Mouse (Mus musculus) megakaryocyte, embryonic 14.5 days (primary cell): Measurements from ENCODE around the gene B4galt5. TPM values are rescaled to one million over a fixed set of nuclear protein-coding genes. Genes with fewer than 3 reads are reported as not detected.

ENCODE experiments used
- H3K27me3 ChIP-seq: replicated peaks from 2 replicates; pipeline ENCODE3; 2012; ENCODE audit warnings: inconsistent platforms
- H3K36me3 ChIP-seq: replicated peaks from 2 replicates; pipeline ENCODE3; 2012; ENCODE audit warnings: low read length, inconsistent platforms, mixed read lengths
- H3K4me1 ChIP-seq: 2 replicates; pipeline ENCODE4 v1.6.1; 2012; ENCODE audit warnings: inconsistent platforms
- H3K4me3 ChIP-seq: replicated peaks from 2 replicates; pipeline ENCODE3; 2012; ENCODE audit warnings: moderate library complexity, mild to moderate bottlenecking, inconsistent platforms
- H3K9me3 ChIP-seq: 2 replicates; pipeline ENCODE4 v1.6.1; 2012; ENCODE audit warnings: inconsistent platforms
- FLI1 ChIP-seq: IDR thresholded peaks from 2 replicates; pipeline ENCODE4 v1.6.1; 2012; ENCODE audit warnings: low read length, inconsistent platforms, mixed read lengths
- GATA1 ChIP-seq: IDR thresholded peaks from 3 replicates; pipeline ENCODE4 v1.6.1; 2012; ENCODE audit warnings: mixed read lengths, low read length, inconsistent platforms, borderline replicate concordance
- polyA plus RNA-seq: library from polyadenylated mRNA; stranded (reverse); fragments of >175 nt; gene quantifications from 2 replicates; pipeline ENCODE4 v1.2.3, GENCODE M21; 2012; ENCODE audit warnings: low replicate concordance; ENCODE audit not compliant: insufficient read depth

The B4galt5 gene
- polyA plus RNA-seq, 1 experiment, result 3.7 TPM

DNA sequence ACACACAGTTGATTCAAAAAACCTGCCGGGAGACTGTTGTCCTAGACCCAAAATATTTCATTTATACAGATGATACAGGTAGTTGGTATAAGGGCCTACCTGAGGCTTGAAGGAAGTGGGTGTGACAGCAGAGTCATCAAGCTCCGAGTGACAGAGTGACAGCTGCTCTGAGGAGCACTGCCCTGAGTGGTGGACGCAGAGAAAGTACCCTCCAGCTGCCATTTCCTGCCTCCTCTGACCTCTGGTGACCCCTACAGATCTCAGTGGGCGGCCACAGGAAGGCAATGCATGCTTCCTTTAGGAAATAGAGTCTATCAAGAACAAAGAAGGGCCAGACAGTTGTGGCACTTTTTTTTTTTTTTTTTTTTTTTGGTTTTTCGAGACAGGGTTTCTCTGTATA, 83.2 kb downstream of the B4galt5 start:
- Histone ChIP-seq H3K9me3 (peaks cover 13% of the 10 kb centered on the region), H3K36me3 (no peaks in the 10 kb centered on the region), H3K4me1 (0 out of 2 replicates have a peak, but pooled peaks cover 6% of the 10 kb centered on the region), H3K4me3 (no peak overlapping the region), H3K27me3 (peaks cover 23% of the 10 kb centered on the region)
- no peak for TF ChIP-seq FLI1
- no peak for TF ChIP-seq GATA1

DNA sequence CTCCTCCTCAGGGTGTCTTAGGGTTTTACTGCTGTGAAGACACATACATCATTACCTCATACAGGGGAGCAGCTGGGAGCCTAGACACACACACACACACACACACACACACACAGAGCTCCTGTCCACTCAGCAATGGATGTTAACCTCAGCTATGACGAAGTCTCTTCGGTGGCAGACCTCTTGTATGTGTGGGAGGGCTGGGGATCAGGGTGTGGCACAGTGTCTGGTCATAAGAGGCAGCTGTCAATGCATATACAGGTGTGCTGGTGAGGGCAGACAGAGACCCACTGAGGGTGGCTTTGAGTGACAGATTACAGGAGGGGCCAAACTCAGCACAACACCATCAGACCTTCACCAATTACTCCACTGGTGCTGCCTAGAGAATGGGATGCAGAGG, 84.0 kb downstream of the B4galt5 start:
- peaks cover 26% of the 10 kb centered on the region for H3K27me3 ChIP-seq
- H3K4me1 ChIP-seq, result 0 out of 2 replicates have a peak, but pooled peaks cover 6% of the 10 kb centered on the region
- peaks cover 12% of the 10 kb centered on the region for H3K9me3 ChIP-seq
- TF ChIP-seq GATA1, result no peak
- TF ChIP-seq FLI1, result no peak
- no peak overlapping the region for H3K4me3 ChIP-seq
- H3K36me3 ChIP-seq, result no peaks in the 10 kb centered on the region

DNA sequence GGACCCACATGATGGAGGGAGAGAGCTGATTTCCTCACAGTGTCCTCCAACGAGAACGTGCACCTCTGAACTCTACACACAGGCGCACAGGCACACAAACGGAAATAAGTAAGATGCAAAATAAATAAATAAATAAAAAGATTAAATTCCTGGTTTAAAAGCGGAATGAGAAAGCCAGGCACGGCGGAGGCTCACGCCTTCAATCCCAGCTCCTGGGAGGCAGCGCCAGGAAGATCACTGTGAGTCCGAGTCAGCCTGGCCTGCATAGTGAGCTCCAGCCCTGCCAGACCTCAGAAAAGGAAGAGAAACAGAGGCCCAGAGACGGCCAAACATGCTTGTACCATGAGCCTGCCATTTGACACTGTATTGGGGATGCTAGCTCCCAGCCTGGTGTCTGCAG, 85.1 kb downstream of the B4galt5 start:
- Histone ChIP-seq H3K4me3 (no peak overlapping the region), H3K27me3 (peaks cover 26% of the 10 kb centered on the region), H3K9me3 (peaks cover 8% of the 10 kb centered on the region), H3K4me1 (0 out of 2 replicates have a peak, but pooled peaks cover 6% of the 10 kb centered on the region), H3K36me3 (no peaks in the 10 kb centered on the region)
- no peak for TF ChIP-seq GATA1
- no peak for TF ChIP-seq FLI1

DNA sequence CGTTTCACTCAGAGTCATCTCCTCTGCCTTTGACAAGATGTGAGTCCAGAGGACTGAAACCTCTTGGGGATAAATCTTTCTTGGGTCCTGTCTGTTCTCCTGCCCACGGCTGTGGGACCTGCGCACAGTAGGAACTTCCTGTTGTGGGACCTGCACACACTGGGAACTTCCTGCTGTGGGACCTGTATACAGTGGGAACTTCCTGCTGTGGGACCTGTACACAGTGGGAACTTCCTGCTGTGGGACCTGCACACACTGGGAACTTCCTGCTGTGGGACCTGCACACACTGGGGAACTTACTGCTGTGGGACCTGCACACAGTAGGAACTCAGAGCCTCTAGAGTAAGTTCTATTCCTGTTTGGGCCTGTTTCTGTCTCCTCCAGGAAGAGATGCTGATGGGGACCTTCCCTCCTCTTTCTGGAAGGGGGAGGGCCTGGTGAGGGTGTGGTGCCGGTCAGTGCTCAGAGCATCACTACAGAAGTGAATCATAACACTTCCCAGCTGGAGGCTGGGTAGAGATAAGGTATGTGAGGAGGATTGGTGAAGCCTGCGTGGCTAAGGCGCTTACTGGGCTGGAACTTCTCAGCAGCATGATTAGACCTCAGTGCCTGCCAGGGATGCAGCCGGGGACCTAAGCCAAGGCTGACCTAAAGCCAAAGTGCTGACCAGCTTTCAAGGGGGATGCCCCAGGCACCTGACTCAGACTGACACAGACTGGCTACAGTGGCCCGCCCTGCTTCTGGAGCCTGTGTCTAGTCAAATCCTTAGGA, 85.8 kb downstream of the B4galt5 start:
- Histone ChIP-seq H3K36me3 (no peaks in the 10 kb centered on the region), H3K27me3 (peaks cover 21% of the 10 kb centered on the region), H3K4me1 (0 out of 2 replicates have a peak, but pooled peaks cover 6% of the 10 kb centered on the region), H3K9me3 (peaks cover 8% of the 10 kb centered on the region), H3K4me3 (no peak overlapping the region)
- TF ChIP-seq FLI1 (no peak), GATA1 (no peak)

DNA sequence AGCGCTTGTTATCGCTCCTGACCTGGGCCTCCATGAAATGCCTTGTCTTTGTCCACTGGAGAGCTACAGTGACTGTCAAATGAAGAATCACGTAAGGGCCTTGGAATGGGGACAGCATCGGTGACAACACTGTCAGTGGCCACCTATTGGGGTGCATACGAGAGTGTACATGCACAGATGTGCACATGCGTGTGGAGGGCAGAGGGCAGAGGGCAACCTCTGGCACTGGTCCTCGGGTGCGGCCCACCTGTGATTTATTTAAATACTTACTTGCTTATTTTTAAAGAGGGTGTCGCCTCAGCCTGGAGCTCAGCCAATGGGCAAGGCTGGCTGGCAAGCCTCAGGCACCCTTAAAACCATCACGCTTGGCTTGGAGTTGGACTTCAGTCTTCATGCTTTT, 86.5 kb downstream of the B4galt5 start:
- Histone ChIP-seq H3K9me3 (peaks cover 8% of the 10 kb centered on the region), H3K4me3 (no peak overlapping the region), H3K27me3 (peaks cover 19% of the 10 kb centered on the region), H3K4me1 (0 out of 2 replicates have a peak, but pooled peaks cover 6% of the 10 kb centered on the region), H3K36me3 (no peaks in the 10 kb centered on the region)
- TF ChIP-seq GATA1, result no peak
- no peak for TF ChIP-seq FLI1

DNA sequence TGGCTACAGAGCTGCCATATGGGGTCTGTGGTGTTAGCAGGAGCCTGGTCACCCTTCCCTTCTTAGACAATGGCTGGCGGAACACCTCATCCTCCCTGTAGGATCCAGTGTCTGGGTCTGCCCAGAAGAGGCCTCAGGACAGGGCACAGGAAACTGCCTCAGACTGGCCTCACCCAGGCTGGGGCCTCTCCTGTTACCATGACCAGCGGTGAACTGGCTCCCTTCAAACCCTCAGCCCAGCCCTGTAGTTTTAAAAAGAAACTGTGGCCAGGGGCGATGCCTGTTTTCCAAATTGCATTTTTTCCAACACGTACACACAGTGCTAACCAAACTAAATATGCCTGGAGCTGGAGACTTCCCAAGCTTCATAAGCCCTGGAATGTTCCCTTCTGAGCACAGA, 87.9 kb downstream of the B4galt5 start:
- H3K9me3 ChIP-seq, result peaks cover 8% of the 10 kb centered on the region
- no peaks in the 10 kb centered on the region for H3K36me3 ChIP-seq
- no peak for TF ChIP-seq FLI1
- TF ChIP-seq GATA1, result no peak
- peaks cover 19% of the 10 kb centered on the region for H3K27me3 ChIP-seq
- H3K4me1 ChIP-seq, result peaks cover 11% of the 10 kb centered on the region; the same call in 1 of the 2 replicates
- no peak overlapping the region for H3K4me3 ChIP-seq

DNA sequence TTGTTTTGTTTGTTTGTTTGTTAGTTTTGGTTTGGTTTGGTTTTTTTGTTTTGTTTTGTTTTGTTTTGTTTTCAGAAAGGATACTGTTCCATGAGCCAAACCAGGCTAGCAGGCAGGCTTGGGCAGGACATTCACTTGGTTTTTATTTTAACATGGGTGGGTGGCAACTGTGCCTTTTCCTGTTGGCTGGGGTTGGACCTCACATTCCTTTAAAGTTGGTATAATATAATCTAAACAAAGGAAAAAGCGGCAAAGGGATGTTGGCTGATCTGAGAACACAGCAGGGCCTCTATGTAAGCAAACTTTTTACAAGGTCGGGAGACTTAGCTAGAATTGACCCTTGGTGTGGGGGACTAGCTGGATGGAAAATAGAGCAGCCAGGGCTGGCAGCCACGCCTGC, 91.2 kb downstream of the B4galt5 start:
- H3K4me3 ChIP-seq, result no peak overlapping the region
- TF ChIP-seq FLI1 (no peak), GATA1 (no peak)
- H3K27me3 ChIP-seq, result peaks cover 18% of the 10 kb centered on the region
- peaks cover 4% of the 10 kb centered on the region for H3K9me3 ChIP-seq
- H3K36me3 ChIP-seq, result no peaks in the 10 kb centered on the region
- H3K4me1 ChIP-seq, result peaks cover 13% of the 10 kb centered on the region

DNA sequence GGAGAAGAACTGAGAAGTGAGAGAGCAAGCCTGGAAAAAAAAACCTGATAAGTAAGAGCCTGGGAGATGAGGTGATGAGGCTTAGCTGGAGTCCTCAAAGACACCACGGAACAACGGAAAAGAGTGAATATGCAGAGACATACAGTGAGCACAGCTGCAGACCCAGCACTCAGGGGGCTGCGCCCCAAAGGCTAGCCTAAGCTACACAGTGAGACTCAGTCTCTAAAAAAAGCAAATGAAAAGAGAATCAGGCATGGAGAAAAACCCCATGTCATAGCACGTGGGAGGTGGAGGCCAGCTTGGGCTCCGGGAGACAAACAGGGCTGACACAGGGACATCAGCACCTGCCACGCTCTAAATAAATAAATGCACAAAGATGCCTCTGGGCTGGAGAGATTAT, 94.2 kb downstream of the B4galt5 start:
- H3K4me3 ChIP-seq, result no peak overlapping the region
- no peaks in the 10 kb centered on the region for H3K36me3 ChIP-seq
- TF ChIP-seq GATA1 (no peak), FLI1 (no peak)
- peaks cover 9% of the 10 kb centered on the region for H3K4me1 ChIP-seq
- H3K27me3 ChIP-seq, result peaks cover 34% of the 10 kb centered on the region
- H3K9me3 ChIP-seq, result peaks cover 4% of the 10 kb centered on the region

DNA sequence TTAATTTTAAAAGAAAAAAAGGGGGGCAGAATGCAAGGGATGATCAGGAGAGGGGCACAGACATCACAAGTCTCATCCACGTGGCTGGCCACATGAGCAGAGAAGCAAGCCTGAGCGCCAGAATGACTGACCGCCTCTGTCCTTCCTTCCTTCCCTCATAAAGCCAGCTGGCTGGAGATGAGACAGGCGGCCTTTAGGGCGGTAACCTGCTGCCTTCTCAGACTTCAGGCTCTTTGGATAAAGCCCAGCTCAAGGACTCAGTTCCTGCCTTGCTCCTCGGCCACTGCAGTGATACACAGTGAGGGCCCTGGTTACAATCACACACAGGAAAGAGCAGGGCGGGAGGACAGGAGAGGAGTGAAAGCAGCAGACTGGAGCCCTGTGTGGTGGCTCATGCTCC, 94.8 kb downstream of the B4galt5 start:
- TF ChIP-seq FLI1 (no peak), GATA1 (no peak)
- H3K9me3 ChIP-seq, result peaks cover 4% of the 10 kb centered on the region

DNA sequence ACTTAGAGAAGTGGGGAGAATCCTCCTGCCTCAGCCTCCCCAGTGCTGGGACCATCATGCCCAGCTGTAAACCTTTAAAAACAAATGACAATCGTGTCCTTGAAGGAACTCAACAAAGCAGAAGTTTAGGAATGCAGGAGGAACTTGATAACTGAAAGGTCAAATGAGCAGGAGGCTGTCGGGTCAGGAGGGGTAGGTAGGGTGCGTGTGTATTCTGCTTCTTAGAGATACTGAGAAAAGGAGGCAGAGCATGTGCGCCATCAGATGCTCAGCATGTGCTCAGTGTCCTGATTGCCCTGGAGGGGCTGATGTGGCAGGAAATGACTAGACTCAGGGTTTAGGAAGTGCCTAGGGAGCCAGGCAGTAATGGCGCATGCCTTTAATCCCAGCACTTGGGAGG, 95.5 kb downstream of the B4galt5 start:
- TF ChIP-seq FLI1 (no peak), GATA1 (no peak)
- H3K4me1 ChIP-seq, result peaks cover 9% of the 10 kb centered on the region
- H3K4me3 ChIP-seq, result no peak overlapping the region
- H3K27me3 ChIP-seq, result peaks cover 42% of the 10 kb centered on the region
- H3K9me3 ChIP-seq, result peaks cover 4% of the 10 kb centered on the region
- no peaks in the 10 kb centered on the region for H3K36me3 ChIP-seq

More for the DNA sequence above, 94.8 kb downstream of the B4galt5 start:
- H3K36me3 ChIP-seq, result no peaks in the 10 kb centered on the region
- H3K27me3 ChIP-seq, result peaks cover 39% of the 10 kb centered on the region
- peaks cover 9% of the 10 kb centered on the region for H3K4me1 ChIP-seq
- H3K4me3 ChIP-seq, result no peak overlapping the region
